Mouse (Mus musculus) liver, embryonic 11.5 days (tissue): Measurements from ENCODE around the gene Atp6v0b. TPM values are rescaled to one million over a fixed set of nuclear protein-coding genes. Genes with fewer than 3 reads are reported as not detected.
A peak's percentile ranks its signal among the peaks of the same experiment; 100 is the strongest.

ENCODE experiments used
- ATAC-seq: fragments of 200-750 bp; cut with Nextera tagmentation; replicated peaks from 2 replicates; pipeline ENCODE4 v1.8.0; 2017; ENCODE audit warnings: moderate number of reproducible peaks, mild to moderate bottlenecking, moderate TSS enrichment, moderate library complexity; ENCODE audit not compliant: low FRiP score
- DNase-seq: peaks from one replicate; pipeline ENCODE4 v3.0.0-alpha.2; 2017; ENCODE audit warnings: low spot score
- H3K27ac ChIP-seq: fragments of 300-500 bp; sonication (generic); 2 replicates; pipeline ENCODE4 v1.5.1; 2014; ENCODE audit warnings: mild to moderate bottlenecking, low read depth, low read length, control low read depth
- H3K27me3 ChIP-seq: fragments of 300-500 bp; sonication (generic); replicated peaks from 2 replicates; pipeline ENCODE4 v1.6.1; 2014; ENCODE audit warnings: low read length, mixed read lengths; ENCODE audit not compliant: control insufficient read depth, insufficient read depth
- H3K36me3 ChIP-seq: fragments of 300-500 bp; sonication (generic); 2 replicates; pipeline ENCODE4 v1.6.1; 2014; ENCODE audit warnings: mild to moderate bottlenecking, low read length, moderate library complexity, mixed read lengths; ENCODE audit not compliant: control insufficient read depth, insufficient read depth
- H3K4me1 ChIP-seq: fragments of 300-500 bp; sonication (generic); replicated peaks from 2 replicates; pipeline ENCODE4 v1.6.1; 2014; ENCODE audit warnings: low read length, mixed read lengths; ENCODE audit not compliant: control insufficient read depth, insufficient read depth
- H3K4me2 ChIP-seq: fragments of 300-500 bp; sonication (generic); 2 replicates; pipeline ENCODE4 v1.6.1; 2014; ENCODE audit warnings: mild to moderate bottlenecking, control low read depth, moderate library complexity
- H3K4me3 ChIP-seq: fragments of 300-500 bp; sonication (generic); 2 replicates; pipeline ENCODE4 v1.5.1; 2014; ENCODE audit warnings: low read depth, low read length, control low read depth
- H3K9ac ChIP-seq: fragments of 300-500 bp; sonication (generic); 2 replicates; pipeline ENCODE4 v1.6.1; 2014; ENCODE audit warnings: low read depth, low read length, control low read depth
- H3K9me3 ChIP-seq: fragments of 300-500 bp; sonication (generic); 2 replicates; pipeline ENCODE4 v1.6.1; 2016; ENCODE audit warnings: low read length, inconsistent platforms, mixed read lengths; ENCODE audit not compliant: control insufficient read depth
- WGBS: fragments of 180-500 bp; shearing (Covaris S2); extraction: QIAGEN DNeasy Blood & Tissue Kit; methylation state at CpG from one replicate; pipeline ENCODE4 v1.1.7; 2014; 5-methylcytosine and 5-hydroxymethylcytosine counted together
- polyA plus RNA-seq: library from polyadenylated mRNA; unstranded; fragments of >200 nt; fragmentation: Nextera tagmentation; extraction: Ambion mirVana; gene quantifications from 2 replicates; pipeline ENCODE4 v1.2.1, GENCODE M21; 2014

Gene Atp6v0b
- polyA plus RNA-seq, 1 experiment from 2014 or later, result 229 TPM

GRCm38 (mm10) chr4:117837271-117837670, 49.9 kb downstream of the Atp6v0b start:
- 0 out of 2 replicates have a peak, but pooled peaks cover 2% of the 10 kb centered on the region for H3K36me3 ChIP-seq
- peak overlapping the region; percentile 93 for H3K4me2 ChIP-seq

GRCm38 (mm10) chr4:117836204-117836767, 50.8 kb downstream of the Atp6v0b start:
- peaks cover 52% of the 10 kb centered on the region for H3K4me1 ChIP-seq
- 0 out of 2 replicates have a peak, but pooled peaks cover 2% of the 10 kb centered on the region for H3K36me3 ChIP-seq
- DNase-seq, result peak; percentile 95
- 1% methylated on average over 47 of the region's 48 CpGs for WGBS
- H3K27ac ChIP-seq, result peak overlapping the region; percentile 99
- H3K9me3 ChIP-seq, result no peaks in the 10 kb centered on the region
- peak overlapping the region; percentile 93 for H3K4me2 ChIP-seq
- H3K9ac ChIP-seq, result peak overlapping the region; percentile 90
- H3K27me3 ChIP-seq, result no peaks in the 10 kb centered on the region
- peak overlapping the region; percentile 85 for H3K4me3 ChIP-seq
- peak; percentile 79 for ATAC-seq

More at GRCm38 (mm10) chr4:117837271-117837670, 49.9 kb downstream of the Atp6v0b start:
- no peaks in the 10 kb centered on the region for H3K27me3 ChIP-seq
- DNase-seq (no peak), ATAC-seq (no peak)
- H3K27ac ChIP-seq, result peak overlapping the region; percentile 45; the same call in 1 of the 2 replicates
- H3K4me3 ChIP-seq, result peak overlapping the region; percentile 85
- no peaks in the 10 kb centered on the region for H3K9me3 ChIP-seq
- WGBS, result 70% methylated on average over 4 of the region's 4 CpGs
- peak overlapping the region; percentile 90 for H3K9ac ChIP-seq
- H3K4me1 ChIP-seq, result peaks cover 43% of the 10 kb centered on the region

- under 1% methylated on average over 57 of the region's 60 CpGs for WGBS
- ATAC-seq (peak; percentile 67), DNase-seq (peak; percentile 75)
- no peaks in the 10 kb centered on the region for H3K27me3 ChIP-seq
- peaks cover 59% of the 10 kb centered on the region for H3K4me1 ChIP-seq
- H3K4me2 ChIP-seq, result peak overlapping the region; percentile 93
- H3K36me3 ChIP-seq, result 0 out of 2 replicates have a peak, but pooled peaks cover 2% of the 10 kb centered on the region
- H3K4me3 ChIP-seq, result peak overlapping the region; percentile 85
- H3K27ac ChIP-seq, result peak overlapping the region; percentile 99
- peak overlapping the region; percentile 90 for H3K9ac ChIP-seq
- no peaks in the 10 kb centered on the region for H3K9me3 ChIP-seq
Observed at GRCm38 (mm10) chr4:117835531-117836111, 51.5 kb downstream of the Atp6v0b start.

GRCm38 (mm10) chr4:117834845-117835530, 52.1 kb downstream of the Atp6v0b start:
- 0 out of 2 replicates have a peak, but pooled peaks cover 2% of the 10 kb centered on the region for H3K36me3 ChIP-seq
- H3K9ac ChIP-seq, result peak overlapping the region; percentile 90
- peak overlapping the region; percentile 85 for H3K4me3 ChIP-seq
- DNase-seq (peak; percentile 80), ATAC-seq (peak; percentile 57)
- under 1% methylated on average over 35 of the region's 36 CpGs for WGBS
- no peaks in the 10 kb centered on the region for H3K27me3 ChIP-seq
- H3K27ac ChIP-seq, result peak overlapping the region; percentile 99
- H3K4me2 ChIP-seq, result peak overlapping the region; percentile 93
- peaks cover 65% of the 10 kb centered on the region for H3K4me1 ChIP-seq
- H3K9me3 ChIP-seq, result no peaks in the 10 kb centered on the region

GRCm38 (mm10) chr4:117834457-117834844, 52.7 kb downstream of the Atp6v0b start, which contains the start of gene Slc6a9:
Gene Slc6a9 (plus strand): TSS chr4:117834506.
- H3K4me3 ChIP-seq, result peak within 1 kb of the TSS; percentile 85
- H3K4me2 ChIP-seq, result peak within 1 kb of the TSS; percentile 93
- H3K9ac ChIP-seq, result peak within 1 kb of the TSS; percentile 90
- WGBS, result 36% methylated on average over 3 of the region's 3 CpGs
- H3K36me3 ChIP-seq, result 0 out of 2 replicates have a peak, but pooled peaks cover 2% of the 10 kb centered on the region
- no peak for DNase-seq
- peak within 1 kb of the TSS; percentile 99 for H3K27ac ChIP-seq
- H3K27me3 ChIP-seq, result no peaks in the 10 kb centered on the region
- no peaks in the 10 kb centered on the region for H3K9me3 ChIP-seq
- ATAC-seq, result no peak
- H3K4me1 ChIP-seq, result peaks cover 68% of the 10 kb centered on the region

Other genes with a start within 250 kb of the Atp6v0b start
- 56.7 and 59.0 TPM in 2 replicates for gene Dmap1, start 205.1 kb downstream of the Atp6v0b start, polyA plus RNA-seq
- gene Gm12845, start 162.9 kb downstream of the Atp6v0b start, polyA plus RNA-seq, result not detected in 2 replicates
- gene Klf17, start 121.7 kb downstream of the Atp6v0b start, polyA plus RNA-seq, result not detected in 2 replicates
- 21.7 and 26.3 TPM in 2 replicates for gene Slc6a9, start 52.8 kb downstream of the Atp6v0b start, polyA plus RNA-seq
- 1.1 and 1.5 TPM in 2 replicates for gene Ccdc24, start 14.8 kb downstream of the Atp6v0b start, polyA plus RNA-seq
- gene B4galt2, start 3.8 kb downstream of the Atp6v0b start, polyA plus RNA-seq, result 9.3 and 10.5 TPM in 2 replicates
- gene Dph2, start 4.7 kb upstream of the Atp6v0b start, polyA plus RNA-seq, result 21.9 and 23.1 TPM in 2 replicates
- 42.7 and 44.2 TPM in 2 replicates for gene Ipo13, start 27.7 kb upstream of the Atp6v0b start, polyA plus RNA-seq
- gene Artn, start 42.4 kb upstream of the Atp6v0b start, polyA plus RNA-seq, result 0.74 and 1.2 TPM in 2 replicates
- 4.1 and 4.5 TPM in 2 replicates for gene St3gal3, start 247.6 kb upstream of the Atp6v0b start, polyA plus RNA-seq